Mouse (Mus musculus) kidney, embryonic 15.5 days (tissue): ENCODE data around the gene Gm28038. TPM values are rescaled to one million over a fixed set of nuclear protein-coding genes. Genes with fewer than 3 reads are reported as not detected.

Source experiments
- ATAC-seq: fragments of 200-750 bp; cut with Nextera tagmentation; replicated peaks from 2 replicates; pipeline ENCODE4 v1.8.0; 2017; ENCODE audit warnings: moderate TSS enrichment; ENCODE audit not compliant: low FRiP score
- H3K27ac ChIP-seq: fragments of 300-500 bp; sonication (generic); 2 replicates; pipeline ENCODE4 v1.5.1; 2015; ENCODE audit warnings: mild to moderate bottlenecking, inconsistent platforms
- H3K27me3 ChIP-seq: fragments of 300-500 bp; sonication (generic); 2 replicates; pipeline ENCODE4 v1.6.1; 2015; ENCODE audit warnings: inconsistent platforms
- H3K36me3 ChIP-seq: fragments of 300-500 bp; sonication (generic); 2 replicates; pipeline ENCODE4 v1.6.1; 2015; ENCODE audit warnings: inconsistent platforms
- H3K4me1 ChIP-seq: fragments of 300-500 bp; sonication (generic); 2 replicates; pipeline ENCODE4 v1.6.1; 2015; ENCODE audit warnings: inconsistent platforms
- H3K4me2 ChIP-seq: fragments of 300-500 bp; sonication (generic); 2 replicates; pipeline ENCODE4 v1.6.1; 2015; ENCODE audit warnings: moderate library complexity, mild to moderate bottlenecking, inconsistent platforms
- H3K4me3 ChIP-seq: fragments of 300-500 bp; sonication (generic); replicated peaks from 2 replicates; pipeline ENCODE4 v1.5.1; 2015; ENCODE audit warnings: mild to moderate bottlenecking, inconsistent platforms
- H3K9ac ChIP-seq: fragments of 300-500 bp; sonication (generic); 2 replicates; pipeline ENCODE4 v1.6.1; 2015; ENCODE audit warnings: mild to moderate bottlenecking, inconsistent platforms
- H3K9me3 ChIP-seq: fragments of 300-500 bp; sonication (generic); replicated peaks from 2 replicates; pipeline ENCODE4 v1.6.1; 2016; ENCODE audit warnings: inconsistent platforms
- WGBS: fragments of 180-500 bp; shearing (Covaris S2); methylation state at CpG from one replicate; pipeline ENCODE4 v1.1.7; 2015; ENCODE audit warnings: mixed read lengths; 5-methylcytosine and 5-hydroxymethylcytosine counted together
- polyA plus RNA-seq: library from polyadenylated mRNA; unstranded; fragments of >200 nt; fragmentation: Nextera tagmentation; extraction: Ambion mirVana; gene quantifications from 2 replicates; pipeline ENCODE4 v1.2.1, GENCODE M21; 2015

Gene Gm28038
- polyA plus RNA-seq, 1 experiment from 2014 or later = not detected

DNA sequence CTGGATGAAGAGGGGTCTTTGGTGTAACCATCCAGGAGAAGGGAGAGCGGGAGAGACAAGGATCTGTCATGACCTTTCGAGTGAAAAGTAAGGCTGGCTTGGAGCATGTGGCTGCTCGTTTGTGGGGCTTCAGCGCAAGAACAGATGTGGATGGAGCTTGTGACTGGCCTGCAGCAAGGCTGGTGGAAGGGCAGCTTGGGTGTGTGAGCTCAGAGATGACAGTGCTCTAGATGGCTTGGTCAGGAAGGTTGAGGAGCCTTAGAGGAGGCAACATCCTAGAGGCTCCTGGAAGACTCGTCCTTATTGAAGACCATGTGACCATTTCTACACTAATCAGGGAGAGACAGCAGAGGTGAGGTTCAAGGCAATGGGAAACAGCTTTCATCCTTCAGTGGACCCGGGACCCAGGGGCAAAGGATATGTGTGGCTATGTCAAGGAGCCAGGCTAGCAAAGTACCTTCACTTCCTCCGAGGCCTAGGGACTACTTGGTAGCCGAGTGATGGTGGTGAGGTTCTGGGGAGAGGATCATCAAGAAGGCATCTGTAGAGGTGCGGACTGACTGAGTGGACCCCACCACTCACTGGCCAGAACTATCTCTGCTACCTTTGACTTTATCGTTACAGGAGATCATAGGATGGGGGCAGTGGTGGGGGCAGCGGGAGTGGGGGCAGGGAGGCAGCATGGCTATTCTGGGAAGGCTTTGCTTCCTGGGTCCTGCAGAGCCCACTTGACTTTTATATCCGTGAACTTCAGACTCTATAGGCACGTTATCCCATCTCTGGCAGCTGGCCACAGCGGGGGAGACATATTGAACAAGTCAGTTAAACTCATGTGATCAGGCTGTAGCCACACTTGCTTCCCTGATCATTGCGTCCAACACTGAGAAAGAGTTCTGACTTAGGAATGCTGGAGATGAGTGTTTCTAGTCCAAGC lies 21.4 kb upstream of the Gm28038 start:
- Histone ChIP-seq H3K27ac (no peak overlapping the region), H3K27me3 (no peaks in the 10 kb centered on the region), H3K4me1 (peaks cover 32% of the 10 kb centered on the region), H3K4me3 (no peak overlapping the region), H3K36me3 (peaks cover 98% of the 10 kb centered on the region), H3K9ac (no peak overlapping the region), H3K9me3 (no peaks in the 10 kb centered on the region), H3K4me2 (no peak overlapping the region)
- no peak for ATAC-seq
- WGBS = 90% methylated on average over 15 of the region's 15 CpGs

DNA sequence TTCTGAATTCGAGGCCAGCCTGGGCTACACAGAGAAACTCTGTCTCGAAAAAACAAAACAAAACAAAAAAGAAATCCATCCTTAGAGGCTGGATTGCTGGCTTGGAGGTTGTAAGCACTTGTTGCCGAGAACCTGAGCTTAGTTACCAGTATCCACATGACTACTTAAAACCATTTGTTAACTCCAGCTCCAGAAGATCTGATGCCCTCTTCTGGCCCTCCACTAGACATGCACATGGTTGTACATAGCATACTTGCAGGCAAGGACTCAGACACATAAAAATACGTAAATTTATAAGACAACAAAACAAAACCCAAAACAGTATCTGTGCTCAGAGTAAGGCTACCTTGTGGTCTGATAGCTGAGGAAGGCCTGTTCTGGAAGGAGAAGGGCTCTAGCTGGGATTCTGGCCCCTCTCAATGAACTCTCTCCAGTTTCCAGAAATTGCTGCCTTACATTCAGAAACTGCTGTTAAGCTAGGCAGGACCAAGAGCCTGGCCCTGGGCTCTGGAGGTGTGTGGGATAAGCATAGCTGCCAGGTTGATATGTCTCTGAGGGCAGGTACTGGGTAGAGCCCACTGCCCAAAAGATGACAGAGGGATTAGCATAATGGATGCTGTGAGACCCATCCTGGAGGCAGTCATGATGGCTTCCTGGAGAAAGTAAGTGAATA lies 19.6 kb upstream of the Gm28038 start:
- WGBS = 91% methylated on average over 4 of the region's 4 CpGs
- Histone ChIP-seq H3K9me3 (no peaks in the 10 kb centered on the region), H3K27ac (no peak overlapping the region), H3K36me3 (peaks cover 83% of the 10 kb centered on the region), H3K4me1 (peaks cover 50% of the 10 kb centered on the region), H3K27me3 (no peaks in the 10 kb centered on the region), H3K9ac (no peak overlapping the region), H3K4me2 (no peak overlapping the region), H3K4me3 (no peak overlapping the region)
- ATAC-seq = no peak

DNA sequence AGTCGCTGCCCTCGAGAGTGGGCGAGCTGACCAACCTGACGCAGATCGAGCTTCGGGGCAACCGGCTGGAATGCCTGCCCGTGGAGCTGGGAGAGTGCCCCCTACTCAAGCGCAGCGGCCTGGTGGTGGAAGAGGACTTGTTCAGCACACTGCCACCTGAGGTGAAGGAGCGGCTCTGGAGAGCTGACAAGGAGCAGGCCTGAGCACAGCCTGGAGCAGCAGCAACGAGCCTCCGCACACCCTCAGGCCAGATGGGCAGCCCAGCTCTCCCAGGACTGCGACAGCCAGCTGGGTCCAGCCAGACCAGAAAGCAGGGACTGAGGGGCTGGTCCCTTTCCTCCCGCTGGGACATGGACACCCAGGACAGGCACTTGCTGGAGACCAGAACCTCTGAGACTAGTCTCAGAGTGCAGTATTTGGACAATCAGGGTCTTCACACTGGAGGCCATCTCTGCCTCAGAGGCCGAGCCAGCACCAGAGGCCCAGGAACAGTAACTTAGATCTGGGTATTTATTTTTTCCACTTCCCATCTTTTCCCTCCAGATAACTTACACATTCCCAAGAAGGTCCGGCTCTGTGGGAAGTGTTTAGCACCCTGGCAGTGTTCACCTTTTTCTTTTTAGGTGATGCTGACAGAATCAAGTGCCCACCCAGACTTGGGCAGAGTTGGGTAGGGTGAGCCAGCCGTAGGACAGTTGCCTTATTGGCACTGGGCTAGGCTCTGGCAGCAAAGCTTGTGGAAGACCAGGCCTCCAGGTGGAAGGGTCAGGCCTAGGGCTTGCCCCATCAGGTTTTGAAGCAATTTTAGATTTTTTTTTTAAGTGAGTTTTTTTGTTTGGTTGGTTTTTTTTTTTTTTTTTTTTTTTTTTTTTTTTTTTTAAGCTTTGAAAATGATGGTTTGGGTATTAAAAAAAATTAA lies 18.7 kb upstream of the Gm28038 start:
- Histone ChIP-seq H3K27me3 (no peaks in the 10 kb centered on the region), H3K27ac (no peak overlapping the region), H3K9ac (no peak overlapping the region), H3K4me3 (no peak overlapping the region), H3K4me2 (no peak overlapping the region), H3K4me1 (peaks cover 59% of the 10 kb centered on the region), H3K9me3 (no peaks in the 10 kb centered on the region), H3K36me3 (peaks cover 73% of the 10 kb centered on the region)
- ATAC-seq = no peak
- WGBS = 88% methylated on average over 18 of the region's 18 CpGs

DNA sequence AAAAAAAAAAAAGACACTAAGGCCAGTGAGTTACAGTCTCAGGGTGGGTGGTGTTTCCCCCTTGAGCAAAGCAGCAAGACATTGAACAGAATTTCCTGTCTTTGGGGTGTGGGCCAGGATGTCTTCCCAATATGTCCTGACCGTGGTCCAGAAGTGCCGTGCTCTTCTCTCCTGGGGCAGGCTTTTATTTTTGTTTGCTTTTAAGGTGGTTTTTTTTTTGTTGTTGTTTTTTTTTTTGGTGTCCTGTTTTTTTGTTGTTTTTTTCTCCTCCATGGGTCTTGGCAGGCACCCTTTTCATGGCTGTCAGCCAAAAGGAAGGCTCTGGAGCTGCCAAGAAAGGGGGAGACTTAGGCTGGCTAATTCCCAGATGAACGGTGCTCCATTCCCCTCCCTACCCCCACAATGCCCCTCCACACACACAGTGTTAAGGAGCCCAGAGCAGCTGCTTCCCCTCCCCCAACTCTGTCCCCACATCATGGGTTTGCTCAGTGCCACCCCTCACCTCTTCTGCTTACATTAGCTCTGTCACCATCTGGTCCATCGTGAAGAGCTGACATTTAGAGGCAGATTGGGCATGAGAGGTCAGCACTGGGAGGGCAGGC lies 17.9 kb upstream of the Gm28038 start:
- Histone ChIP-seq H3K4me3 (no peak overlapping the region), H3K4me1 (peaks cover 56% of the 10 kb centered on the region), H3K9ac (no peak overlapping the region), H3K9me3 (no peaks in the 10 kb centered on the region), H3K4me2 (no peak overlapping the region), H3K27me3 (no peaks in the 10 kb centered on the region), H3K36me3 (peaks cover 65% of the 10 kb centered on the region), H3K27ac (no peak overlapping the region)
- WGBS = 48% methylated on average over 4 of the region's 4 CpGs
- no peak for ATAC-seq

DNA sequence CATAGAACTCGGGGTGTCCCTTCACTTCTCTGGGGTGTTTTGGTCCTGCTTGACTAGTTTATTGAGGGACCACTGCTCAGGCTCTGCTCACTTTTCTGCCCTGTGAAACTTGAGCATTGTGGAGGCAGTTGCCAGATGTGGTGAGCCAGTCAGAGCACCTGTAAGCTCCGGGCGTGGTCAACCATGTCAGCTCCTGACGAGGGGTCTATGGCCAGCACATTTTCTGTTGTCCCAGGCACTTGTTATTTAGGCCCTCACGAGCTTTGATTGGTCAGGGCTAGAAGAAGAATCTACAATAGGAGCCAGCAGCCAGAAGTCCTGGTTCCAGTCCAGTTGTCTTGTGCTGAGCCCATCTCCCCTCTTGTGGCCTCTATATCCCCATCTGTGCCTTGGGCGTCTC lies 17.0 kb upstream of the Gm28038 start:
- Histone ChIP-seq H3K4me2 (no peak overlapping the region), H3K27ac (no peak overlapping the region), H3K9me3 (no peaks in the 10 kb centered on the region), H3K4me1 (peaks cover 56% of the 10 kb centered on the region), H3K36me3 (peaks cover 56% of the 10 kb centered on the region), H3K4me3 (no peak overlapping the region), H3K27me3 (no peaks in the 10 kb centered on the region), H3K9ac (no peak overlapping the region)
- WGBS = 87% methylated on average over 6 of the region's 6 CpGs
- no peak for ATAC-seq

DNA sequence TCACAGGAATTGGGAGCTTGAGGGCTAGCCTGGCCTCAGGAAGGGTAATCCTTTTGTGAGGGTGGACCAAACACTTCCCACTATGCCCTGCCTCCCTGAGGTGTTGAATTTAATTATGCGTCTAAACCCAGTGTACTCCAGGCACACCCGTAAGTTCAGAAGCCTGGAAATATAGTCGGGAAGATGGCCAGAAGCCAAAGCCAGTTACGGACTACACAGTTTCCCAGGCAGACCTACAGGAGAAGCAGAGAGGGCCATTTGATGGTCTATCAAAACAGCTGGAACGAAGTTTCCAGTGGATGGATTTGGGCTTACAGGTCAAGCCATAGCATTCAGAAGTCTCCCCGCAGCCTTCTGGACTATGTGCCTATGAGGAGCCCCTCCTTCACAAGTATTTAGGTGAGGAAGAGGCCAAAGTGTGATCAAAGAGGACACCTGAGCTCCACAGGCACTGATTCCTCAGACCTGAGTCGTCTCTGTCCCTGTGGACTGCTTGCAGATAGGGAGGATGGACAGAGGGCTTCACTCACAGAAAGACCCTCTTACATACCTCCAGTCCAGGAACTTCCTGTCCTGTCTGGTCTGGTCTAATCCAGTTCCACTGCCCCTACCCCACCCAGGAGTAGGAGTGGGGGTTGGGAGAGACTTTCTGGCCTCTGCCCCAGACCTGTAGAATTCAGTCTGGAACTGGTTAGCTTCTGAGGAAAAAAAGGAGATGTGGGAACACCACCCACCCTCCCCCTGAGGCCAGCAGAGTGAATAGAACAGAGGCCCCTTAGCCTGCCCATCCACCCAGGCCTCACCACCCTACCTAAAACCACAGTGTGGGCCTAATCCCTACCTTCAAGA lies 15.9 kb upstream of the Gm28038 start:
- Histone ChIP-seq H3K27me3 (no peaks in the 10 kb centered on the region), H3K4me3 (no peak overlapping the region), H3K27ac (peak overlapping the region; percentile 91), H3K36me3 (peaks cover 46% of the 10 kb centered on the region), H3K4me1 (peaks cover 59% of the 10 kb centered on the region), H3K9me3 (no peaks in the 10 kb centered on the region), H3K9ac (no peak overlapping the region), H3K4me2 (no peak overlapping the region)
- 0 out of 2 replicates have a peak, but pooled peaks have one; percentile 23 for ATAC-seq
- WGBS = 61% methylated on average over 7 of the region's 7 CpGs

DNA sequence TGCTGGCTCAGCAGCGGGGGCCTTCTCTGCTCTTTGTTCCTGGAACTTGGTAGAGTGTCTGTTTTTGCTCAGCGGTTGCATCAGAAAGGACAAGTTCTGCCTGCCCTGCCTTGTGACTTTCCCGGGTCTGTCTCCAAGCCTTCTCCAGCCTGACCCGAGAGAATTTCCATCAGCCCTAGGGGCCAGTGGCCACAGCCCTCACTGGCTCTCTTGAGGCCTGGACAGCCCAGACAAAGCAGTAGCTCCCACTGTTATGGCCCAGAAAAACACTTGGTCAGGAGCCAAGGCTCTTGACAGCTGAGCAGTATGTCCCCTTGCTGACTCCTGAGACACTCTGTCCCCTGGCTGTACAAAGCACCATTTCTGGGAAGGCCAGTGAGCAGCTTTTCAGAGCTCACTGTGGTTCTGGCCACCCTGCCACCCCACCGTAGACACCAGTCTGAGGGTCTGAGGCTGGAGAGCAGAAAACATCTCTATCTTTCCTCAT lies 15.0 kb upstream of the Gm28038 start, which contains the start of gene Phyhd1:
Gene Phyhd1, plus strand, starts transcription at position 437 of the 487 bp plus-strand sequence.
- Histone ChIP-seq H3K36me3 (peaks cover 37% of the 10 kb centered on the region), H3K4me3 (peak within 1 kb of the TSS; percentile 12), H3K9ac (0 out of 2 replicates have a peak within 1 kb of the TSS, but pooled peaks have one; percentile 8), H3K27me3 (no peaks in the 10 kb centered on the region), H3K4me1 (peaks cover 62% of the 10 kb centered on the region), H3K4me2 (peak within 1 kb of the TSS; percentile 38), H3K27ac (peak within 1 kb of the TSS; percentile 91), H3K9me3 (no peaks in the 10 kb centered on the region)
- no peak; the same call in 1 of the 2 replicates for ATAC-seq
- WGBS = 55% methylated on average over 5 of the region's 5 CpGs

DNA sequence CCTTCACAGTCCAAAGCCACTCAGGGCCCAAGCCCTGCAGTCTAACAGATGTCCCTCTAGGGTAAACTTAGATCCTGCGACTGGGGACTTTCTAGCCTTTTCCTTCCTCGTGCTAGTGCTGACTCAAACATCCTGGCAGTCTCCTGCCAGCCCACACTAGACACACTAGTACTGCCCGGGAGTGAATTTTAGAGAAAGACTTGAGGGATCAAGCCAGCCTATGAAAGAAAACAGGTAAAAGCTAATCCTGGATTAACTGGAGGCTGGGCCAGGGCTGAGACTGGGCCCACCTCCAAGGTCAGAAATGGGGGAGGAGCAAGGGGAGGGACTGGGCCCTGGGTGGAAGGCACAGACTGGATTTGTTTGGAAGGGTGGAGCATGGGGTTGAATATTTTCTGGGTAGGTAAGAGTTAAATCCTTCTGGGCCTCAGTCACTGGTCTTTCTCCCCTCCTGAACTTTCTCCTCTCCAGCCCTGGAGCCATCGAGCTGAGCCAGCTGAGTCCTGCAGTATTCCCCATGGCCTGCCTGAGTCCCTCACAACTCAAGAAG lies 14.4 kb upstream of the Gm28038 start:
- 0 out of 2 replicates have a peak overlapping the region, but pooled peaks have one; percentile 5 for H3K9ac ChIP-seq
- no peaks in the 10 kb centered on the region for H3K9me3 ChIP-seq
- peaks cover 62% of the 10 kb centered on the region for H3K4me1 ChIP-seq
- peak overlapping the region; percentile 38 for H3K4me2 ChIP-seq
- WGBS = 27% methylated on average over 4 of the region's 4 CpGs
- peaks cover 31% of the 10 kb centered on the region for H3K36me3 ChIP-seq
- H3K27me3 ChIP-seq = no peaks in the 10 kb centered on the region
- H3K27ac ChIP-seq = peak overlapping the region; percentile 91
- H3K4me3 ChIP-seq = peak overlapping the region; percentile 12
- ATAC-seq = peak; percentile 87

DNA sequence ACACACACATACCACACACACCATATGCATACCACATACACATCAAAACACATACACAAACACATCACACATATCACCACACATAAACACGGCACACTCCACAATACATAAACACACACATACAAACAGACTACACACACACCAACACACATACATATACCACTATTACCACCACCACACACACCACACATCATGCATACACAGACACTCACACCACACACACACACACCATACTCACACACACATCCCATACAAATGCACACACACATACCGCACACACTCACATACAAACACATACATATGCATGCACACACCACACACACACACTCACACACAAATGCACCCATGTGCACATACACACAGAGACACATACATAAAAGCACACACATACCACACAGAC lies 13.4 kb upstream of the Gm28038 start:
- WGBS = 96% methylated on average over 2 of the region's 2 CpGs

DNA sequence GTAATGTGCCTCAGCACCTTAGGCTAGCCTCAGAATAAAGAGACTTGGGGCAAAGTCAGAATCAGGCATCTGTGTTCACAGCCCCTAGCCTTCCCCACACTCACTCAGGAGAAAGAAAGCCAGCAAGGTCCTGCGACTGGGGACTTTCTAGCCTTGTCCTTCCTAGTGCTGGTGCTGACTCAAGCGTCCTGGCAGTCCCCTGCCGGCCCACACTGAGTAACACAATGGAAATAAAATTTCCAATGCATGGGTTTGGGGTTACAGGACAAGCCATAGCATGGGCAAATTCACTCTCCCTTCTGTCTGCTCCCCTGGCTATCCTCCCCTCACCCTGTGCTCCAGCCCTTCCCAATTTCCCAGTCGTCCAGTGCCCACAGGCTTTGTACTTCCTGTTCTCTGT lies 12.5 kb upstream of the Gm28038 start:
- no peak overlapping the region for H3K4me3 ChIP-seq
- 57% methylated on average over 4 of the region's 4 CpGs for WGBS
- no peaks in the 10 kb centered on the region for H3K27me3 ChIP-seq
- peaks cover 13% of the 10 kb centered on the region for H3K36me3 ChIP-seq
- ATAC-seq = no peak
- peaks cover 55% of the 10 kb centered on the region for H3K4me1 ChIP-seq
- no peak overlapping the region for H3K9ac ChIP-seq
- H3K9me3 ChIP-seq = no peaks in the 10 kb centered on the region
- no peak overlapping the region for H3K4me2 ChIP-seq
- no peak overlapping the region for H3K27ac ChIP-seq

More for the DNA sequence above, 13.4 kb upstream of the Gm28038 start:
- H3K9me3 ChIP-seq = no peaks in the 10 kb centered on the region
- no peak overlapping the region for H3K27ac ChIP-seq
- no peaks in the 10 kb centered on the region for H3K27me3 ChIP-seq
- H3K4me2 ChIP-seq = peak overlapping the region; percentile 38; the same call in 1 of the 2 replicates
- no peak for ATAC-seq
- peaks cover 21% of the 10 kb centered on the region for H3K36me3 ChIP-seq
- no peak overlapping the region for H3K9ac ChIP-seq
- peaks cover 62% of the 10 kb centered on the region for H3K4me1 ChIP-seq
- H3K4me3 ChIP-seq = no peak overlapping the region
